Mouse (Mus musculus) heart, embryonic 11.5 days (tissue): Measurements from ENCODE around the gene Rbm20. TPM values are rescaled to one million over a fixed set of nuclear protein-coding genes. Genes with fewer than 3 reads are reported as not detected.

Experiments
- ATAC-seq: fragments of 200-750 bp; cut with Nextera tagmentation; replicated peaks from 2 replicates; pipeline ENCODE4 v1.8.0; 2017; ENCODE audit warnings: moderate library complexity; ENCODE audit not compliant: insufficient number of reproducible peaks, low FRiP score, low TSS enrichment
- H3K27ac ChIP-seq: fragments of 300-500 bp; sonication (generic); 2 replicates; pipeline ENCODE4 v1.5.1; 2014; ENCODE audit warnings: mild to moderate bottlenecking, low read depth, low read length
- H3K27me3 ChIP-seq: fragments of 300-500 bp; sonication (generic); 2 replicates; pipeline ENCODE4 v1.6.1; 2014; ENCODE audit warnings: mild to moderate bottlenecking, low read length, mixed read lengths; ENCODE audit not compliant: control insufficient read depth, insufficient read depth
- H3K36me3 ChIP-seq: fragments of 300-500 bp; sonication (generic); 2 replicates; pipeline ENCODE4 v1.6.1; 2014; ENCODE audit warnings: mild to moderate bottlenecking, low read length, moderate library complexity, mixed read lengths; ENCODE audit not compliant: control insufficient read depth, insufficient read depth
- H3K4me1 ChIP-seq: fragments of 300-500 bp; sonication (generic); 2 replicates; pipeline ENCODE4 v1.6.1; 2014; ENCODE audit warnings: low read length; ENCODE audit not compliant: control insufficient read depth, insufficient read depth
- H3K4me2 ChIP-seq: fragments of 300-500 bp; sonication (generic); 2 replicates; pipeline ENCODE4 v1.6.1; 2014; ENCODE audit warnings: mild to moderate bottlenecking, moderate library complexity
- H3K4me3 ChIP-seq: fragments of 300-500 bp; sonication (generic); 2 replicates; pipeline ENCODE4 v1.5.1; 2014; ENCODE audit warnings: low read depth, low read length
- H3K9ac ChIP-seq: fragments of 300-500 bp; sonication (generic); 2 replicates; pipeline ENCODE4 v1.6.1; 2014; ENCODE audit warnings: mild to moderate bottlenecking, low read depth, low read length, moderate library complexity
- H3K9me3 ChIP-seq: fragments of 300-500 bp; sonication (generic); replicated peaks from 2 replicates; pipeline ENCODE4 v1.6.1; 2016; ENCODE audit warnings: low read length; ENCODE audit not compliant: control insufficient read depth
- WGBS: fragments of 180-500 bp; shearing (Covaris S2); extraction: QIAGEN DNeasy Blood & Tissue Kit; methylation state at CpG from one replicate; pipeline ENCODE4 v1.1.7; 2014; ENCODE audit not compliant: insufficient replicate concordance; 5-methylcytosine and 5-hydroxymethylcytosine counted together
- polyA plus RNA-seq: library from polyadenylated mRNA; unstranded; fragments of >200 nt; fragmentation: Nextera tagmentation; extraction: Ambion mirVana; gene quantifications from 2 replicates; pipeline ENCODE4 v1.2.1, GENCODE M21; 2014

Rbm20 gene
- polyA plus RNA-seq, 1 experiment from 2014 or later, result 25.0 TPM

- Histone ChIP-seq H3K27ac (no peak overlapping the region), H3K27me3 (no peaks in the 10 kb centered on the region), H3K36me3 (no peaks in the 10 kb centered on the region), H3K9ac (no peak overlapping the region), H3K4me2 (no peak overlapping the region), H3K4me3 (no peak overlapping the region), H3K9me3 (no peaks in the 10 kb centered on the region), H3K4me1 (peaks cover 8% of the 10 kb centered on the region; the same call in 1 of the 2 replicates)
- 73% methylated on average over 12 of the region's 12 CpGs for WGBS
- ATAC-seq, result no peak
Observed at GRCm38 (mm10) chr19:53894538-53895121, 217.5 kb downstream of the Rbm20 start.

- H3K9me3 ChIP-seq, result no peaks in the 10 kb centered on the region
- peaks cover 13% of the 10 kb centered on the region for H3K4me1 ChIP-seq
- no peaks in the 10 kb centered on the region for H3K36me3 ChIP-seq
- 66% methylated on average over 5 of the region's 5 CpGs for WGBS
- no peaks in the 10 kb centered on the region for H3K27me3 ChIP-seq
- no peak overlapping the region for H3K4me2 ChIP-seq
- no peak overlapping the region for H3K27ac ChIP-seq
- no peak for ATAC-seq
- H3K9ac ChIP-seq, result no peak overlapping the region
- H3K4me3 ChIP-seq, result no peak overlapping the region
Observed at GRCm38 (mm10) chr19:53898046-53898445, 220.9 kb downstream of the Rbm20 start.

DNA sequence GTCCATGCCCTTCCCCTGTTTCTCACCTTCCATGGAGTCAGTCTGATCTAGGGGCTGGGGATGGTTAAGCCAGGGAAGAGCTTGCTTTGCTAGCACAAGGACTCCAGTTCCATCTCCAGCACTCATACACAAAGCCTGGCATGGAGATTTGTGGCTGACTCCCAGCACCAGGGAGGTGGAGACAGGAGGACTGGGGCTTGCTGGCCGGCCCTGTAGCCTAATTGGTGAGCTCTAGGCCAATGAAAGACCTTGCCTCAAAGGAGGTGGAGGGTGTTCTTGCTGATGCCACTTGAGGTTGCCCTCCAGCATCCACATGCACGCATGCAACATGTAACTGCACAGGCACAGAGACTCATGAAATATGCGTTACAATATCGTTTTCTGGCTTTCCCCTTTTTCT lies 221.4 kb downstream of the Rbm20 start:
- Histone ChIP-seq H3K27ac (no peak overlapping the region), H3K4me3 (no peak overlapping the region), H3K36me3 (no peaks in the 10 kb centered on the region), H3K27me3 (no peaks in the 10 kb centered on the region), H3K4me1 (peaks cover 13% of the 10 kb centered on the region), H3K9ac (no peak overlapping the region), H3K9me3 (no peaks in the 10 kb centered on the region), H3K4me2 (no peak overlapping the region)
- 72% methylated on average over 4 of the region's 4 CpGs for WGBS
- ATAC-seq, result no peak

GRCm38 (mm10) chr19:53898970-53899900 lies 222.1 kb downstream of the Rbm20 start:
- H3K9ac ChIP-seq, result no peak overlapping the region
- no peak for ATAC-seq
- no peaks in the 10 kb centered on the region for H3K36me3 ChIP-seq
- no peak overlapping the region for H3K27ac ChIP-seq
- H3K4me3 ChIP-seq, result no peak overlapping the region
- 79% methylated on average over 25 of the region's 25 CpGs for WGBS
- H3K9me3 ChIP-seq, result no peaks in the 10 kb centered on the region
- no peaks in the 10 kb centered on the region for H3K27me3 ChIP-seq
- no peak overlapping the region for H3K4me2 ChIP-seq
- H3K4me1 ChIP-seq, result peaks cover 13% of the 10 kb centered on the region

DNA sequence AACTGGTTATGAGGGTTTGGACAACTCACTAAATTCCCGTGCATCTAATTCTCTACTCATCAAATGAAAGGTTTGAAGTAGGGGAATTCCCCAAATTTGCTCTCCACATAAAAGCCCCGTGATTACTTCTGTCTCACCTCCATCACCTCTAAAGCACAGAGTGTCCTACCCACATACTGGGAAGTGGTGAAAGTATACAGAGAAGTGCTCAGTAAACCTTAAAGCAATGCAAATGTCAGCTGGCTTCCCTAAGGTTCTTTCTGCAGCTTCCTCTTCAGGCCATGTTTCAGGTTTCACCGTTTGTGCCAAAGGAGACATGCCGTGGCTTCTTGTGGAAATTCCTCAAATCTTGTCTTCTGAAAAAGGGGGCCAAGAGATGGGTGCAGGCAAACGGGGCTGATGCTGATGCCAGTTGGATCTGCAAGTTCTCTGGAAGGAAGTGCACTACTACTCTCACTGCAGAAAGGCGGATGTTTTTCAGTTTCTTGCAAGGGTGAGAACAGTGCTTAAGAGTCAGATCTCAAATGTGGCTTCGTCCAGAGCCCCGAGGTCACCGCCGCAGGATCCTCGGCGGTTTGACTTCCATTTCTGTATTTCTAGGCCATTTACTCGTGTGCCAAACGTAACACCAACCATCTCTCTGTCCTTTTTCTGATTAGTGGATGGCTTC lies 223.0 kb downstream of the Rbm20 start:
- Histone ChIP-seq H3K4me2 (no peak overlapping the region), H3K36me3 (no peaks in the 10 kb centered on the region), H3K4me1 (peaks cover 17% of the 10 kb centered on the region), H3K27me3 (no peaks in the 10 kb centered on the region), H3K9me3 (no peaks in the 10 kb centered on the region), H3K9ac (no peak overlapping the region), H3K27ac (no peak overlapping the region), H3K4me3 (no peak overlapping the region)
- no peak for ATAC-seq
- WGBS, result 75% methylated on average over 14 of the region's 14 CpGs

- Histone ChIP-seq H3K4me2 (peak overlapping the region; percentile 82), H3K27ac (peak overlapping the region; percentile 83), H3K9me3 (no peaks in the 10 kb centered on the region), H3K27me3 (no peaks in the 10 kb centered on the region), H3K9ac (peak overlapping the region; percentile 84), H3K36me3 (no peaks in the 10 kb centered on the region), H3K4me3 (peak overlapping the region; percentile 99), H3K4me1 (peaks cover 17% of the 10 kb centered on the region)
- ATAC-seq, result no peak
- WGBS, result 35% methylated on average over 15 of the region's 15 CpGs
Observed at GRCm38 (mm10) chr19:53901931-53902738, 225.0 kb downstream of the Rbm20 start.

DNA sequence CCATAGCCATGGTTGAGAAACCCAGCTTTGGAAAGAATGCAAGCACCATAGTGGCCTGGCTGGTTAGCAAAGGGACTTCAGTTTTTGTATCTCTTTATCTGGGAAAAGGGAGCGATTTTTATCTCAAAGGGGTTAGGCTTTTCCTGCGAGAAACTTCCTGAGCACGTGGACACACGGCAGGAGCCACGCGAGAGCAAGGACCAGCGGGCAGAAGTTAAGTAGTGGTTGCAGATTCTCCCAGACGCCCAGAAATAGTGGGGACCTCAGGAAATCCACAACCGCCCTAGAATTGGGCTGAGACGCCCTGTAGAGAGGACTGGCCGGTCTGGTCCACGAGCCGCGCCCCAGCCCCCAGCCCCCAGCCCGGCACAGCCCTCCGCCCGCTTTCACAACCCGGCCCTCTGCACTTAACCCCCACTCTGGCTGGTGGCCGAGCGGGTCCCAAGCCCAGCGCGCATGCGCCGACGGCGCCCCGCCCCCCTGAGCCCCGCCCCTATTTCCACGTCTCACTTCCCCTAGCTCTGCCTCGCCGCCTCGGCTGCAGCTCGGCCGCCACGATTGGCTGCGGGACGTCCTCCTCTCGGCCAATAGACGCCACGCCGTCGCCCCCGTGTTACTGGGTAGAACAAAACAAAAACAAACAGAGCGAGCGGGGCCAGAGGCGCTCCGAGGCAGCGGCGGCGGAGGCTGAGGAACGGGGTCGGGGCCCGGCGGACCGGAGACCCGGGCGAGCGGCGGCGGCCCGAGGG lies 225.8 kb downstream of the Rbm20 start:
- H3K27me3 ChIP-seq, result no peaks in the 10 kb centered on the region
- ATAC-seq, result peak; percentile 96
- H3K9ac ChIP-seq, result peak overlapping the region; percentile 84
- H3K9me3 ChIP-seq, result no peaks in the 10 kb centered on the region
- H3K4me1 ChIP-seq, result peaks cover 17% of the 10 kb centered on the region
- WGBS, result under 1% methylated on average over 61 of the region's 61 CpGs
- H3K4me2 ChIP-seq, result peak overlapping the region; percentile 82
- no peaks in the 10 kb centered on the region for H3K36me3 ChIP-seq
- peak overlapping the region; percentile 99 for H3K4me3 ChIP-seq
- peak overlapping the region; percentile 83 for H3K27ac ChIP-seq
